Mouse (Mus musculus): ENCODE data around the gene Fastkd2.

Gene Fastkd2

DNA sequence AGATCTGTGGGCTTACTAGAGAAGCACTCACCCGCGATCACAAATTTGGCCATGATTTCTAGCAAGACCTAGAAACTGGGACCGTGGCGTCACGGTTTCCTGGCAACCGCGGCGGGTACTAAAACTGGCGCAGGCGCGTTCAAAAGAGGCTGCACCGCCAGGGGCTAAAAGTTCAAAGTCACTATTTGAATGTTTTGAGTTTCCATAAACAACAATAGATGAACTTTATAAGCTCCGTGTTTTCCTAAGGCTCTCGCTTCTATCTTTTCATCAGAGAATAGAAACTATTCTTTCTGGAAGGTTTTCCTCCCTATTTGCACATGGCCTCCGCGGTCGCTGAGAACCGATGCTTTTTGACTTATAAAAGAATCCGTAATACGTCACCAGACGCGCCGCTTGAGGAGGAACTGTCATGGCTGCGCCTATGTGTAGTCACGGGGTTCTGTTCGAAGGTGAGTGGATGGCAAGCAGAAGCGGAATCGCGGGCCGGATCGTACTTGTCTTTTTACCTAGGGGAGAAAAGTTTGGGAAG lies at the start of gene Fastkd2, which contains the start of gene Mdh1b:
Gene Fastkd2, plus strand, starts transcription at position 375 of the 532 bp plus-strand sequence.
Gene Mdh1b, minus strand, starts transcription at position 79 of the 532 bp plus-strand sequence.
- DNase-seq (ENCODE audit: low read depth, low spot score) = peak; percentile 90

DNA sequence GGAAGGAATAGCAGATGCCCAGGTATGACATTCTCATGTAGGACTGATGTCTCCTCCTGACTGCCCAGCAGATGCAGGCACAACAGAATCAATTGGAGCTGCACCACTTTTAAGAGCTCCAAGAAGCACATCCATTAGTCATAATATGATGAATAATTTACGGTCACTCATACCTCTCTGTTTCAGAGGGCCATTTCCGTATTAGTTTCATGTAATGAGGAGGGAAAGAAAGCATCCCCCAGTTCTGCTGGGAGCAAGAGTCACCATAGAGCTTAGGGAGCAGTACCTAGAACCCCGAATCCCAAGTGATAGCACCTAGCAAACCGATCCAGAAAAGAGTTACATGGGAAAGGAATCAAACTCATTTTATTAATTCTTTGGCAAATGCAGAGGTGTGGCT lies 43.6 kb upstream of the Fastkd2 start, which contains the start of gene Dytn:
Gene Dytn, minus strand, starts transcription at position 101 of the 400 bp plus-strand sequence.
- no peak for DNase-seq (ENCODE audit: low read depth, low spot score)

GRCm38 (mm10) chr1:63696861-63697260 lies 33.6 kb upstream of the Fastkd2 start:
- DNase-seq (ENCODE audit: low read depth, low spot score) = no peak

GRCm38 (mm10) chr1:63705733-63706132 lies 24.7 kb upstream of the Fastkd2 start:
- no peak for DNase-seq (ENCODE audit: low read depth, low spot score)

- no peak for DNase-seq (ENCODE audit: low read depth, low spot score)
Measured at GRCm38 (mm10) chr1:63708876-63709275, 21.5 kb upstream of the Fastkd2 start.

GRCm38 (mm10) chr1:63720161-63720560 lies 10.3 kb upstream of the Fastkd2 start:
- DNase-seq (ENCODE audit: low read depth, low spot score) = no peak

DNA sequence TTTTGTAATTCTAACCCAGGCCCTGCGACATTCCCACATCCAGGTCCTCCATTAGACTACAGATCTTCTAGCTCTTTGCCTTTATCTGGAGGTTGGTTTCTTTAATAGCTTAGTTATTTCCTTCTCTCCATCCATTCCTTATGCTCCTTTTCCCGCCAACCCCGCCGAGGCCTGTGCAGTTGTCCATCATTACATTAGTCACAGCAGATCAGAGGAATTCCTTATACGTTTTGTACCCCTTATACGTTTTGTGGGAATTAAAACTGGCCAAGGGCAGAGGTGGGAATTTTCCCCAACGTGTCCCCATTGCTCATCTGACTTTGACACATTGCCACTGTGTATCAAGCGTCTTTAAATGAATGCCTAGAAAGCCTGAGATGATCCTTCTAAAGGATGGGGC lies 618 bp upstream of the Fastkd2 start:
- no peak for DNase-seq (ENCODE audit: low read depth, low spot score)

GRCm38 (mm10) chr1:63756005-63756404 lies 25.6 kb downstream of the Fastkd2 start:
- DNase-seq (ENCODE audit: low read depth, low spot score) = no peak

DNA sequence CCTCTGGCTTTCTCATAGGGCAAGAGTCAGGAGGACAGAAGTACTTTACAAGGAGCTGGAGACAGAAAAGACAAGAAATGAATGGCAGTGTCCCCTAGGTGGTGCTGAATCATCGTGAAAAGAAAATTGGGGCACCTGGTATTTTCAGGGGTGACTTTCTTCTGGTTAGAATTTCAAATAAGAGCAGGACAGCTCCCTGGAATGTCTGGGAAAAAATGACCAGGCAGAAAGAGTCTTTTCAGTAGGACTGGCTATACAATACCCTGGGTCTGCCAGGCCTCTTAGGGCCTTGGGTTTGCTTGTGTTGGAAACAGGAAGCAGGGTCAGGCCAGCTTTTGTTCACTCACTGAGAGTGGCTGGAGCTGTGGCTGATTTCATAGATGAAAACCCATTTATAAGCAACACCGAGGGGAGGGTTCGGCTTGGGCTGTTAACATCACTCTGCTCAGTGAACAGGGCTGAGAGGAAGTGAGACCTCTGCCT lies 32.8 kb downstream of the Fastkd2 start:
- DNase-seq (ENCODE audit: low read depth, low spot score) = peak; percentile 62

- DNase-seq (ENCODE audit: low read depth, low spot score) = peak; percentile 54
Measured at GRCm38 (mm10) chr1:63763881-63764386, 33.5 kb downstream of the Fastkd2 start.

GRCm38 (mm10) chr1:63764395-63764794 lies 34.0 kb downstream of the Fastkd2 start:
- DNase-seq (ENCODE audit: low read depth, low spot score) = no peak

DNA sequence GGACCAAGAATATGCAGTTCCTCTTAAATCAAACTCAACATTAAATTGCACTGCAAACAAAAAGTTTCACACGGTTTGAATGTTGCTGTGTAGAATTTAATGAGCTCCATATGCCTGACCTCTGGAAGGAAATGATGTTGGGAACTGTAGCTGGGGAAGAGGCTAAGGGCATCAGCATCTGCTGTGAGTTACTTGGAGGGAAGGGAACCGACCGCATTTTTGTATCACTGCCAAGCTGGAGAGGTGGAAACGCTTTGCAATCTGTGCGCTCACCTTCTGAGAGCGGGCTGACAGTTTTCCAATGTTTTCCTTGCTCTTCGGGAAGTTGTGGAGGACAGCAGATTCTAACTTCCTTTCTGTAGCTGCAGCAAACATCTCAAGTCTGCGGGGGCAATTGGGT lies 37.7 kb downstream of the Fastkd2 start:
- no peak for DNase-seq (ENCODE audit: low read depth, low spot score)

DNA sequence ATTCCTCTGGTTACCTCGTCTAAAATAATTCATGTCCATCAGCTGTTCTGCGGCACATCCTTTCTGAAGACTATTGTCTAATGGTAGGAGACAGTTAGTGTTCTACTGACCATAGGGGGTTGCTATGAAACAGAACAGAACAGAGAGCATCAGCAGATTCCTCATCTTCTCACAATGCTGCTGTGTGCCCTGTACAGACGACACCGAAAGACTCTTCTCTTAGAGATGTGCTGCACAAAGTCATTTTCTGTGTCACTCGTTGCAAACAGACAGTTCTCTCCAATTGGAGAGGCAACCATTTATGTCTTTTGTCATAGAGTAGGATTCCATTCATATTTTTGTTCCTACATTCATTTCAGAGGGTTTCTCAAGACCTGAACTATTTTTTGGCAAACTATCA lies 38.8 kb downstream of the Fastkd2 start, which contains the start of gene 4933402D24Rik:
Gene 4933402D24Rik, minus strand, starts transcription at position 101 of the 400 bp plus-strand sequence.
- DNase-seq (ENCODE audit: low read depth, low spot score) = no peak

DNA sequence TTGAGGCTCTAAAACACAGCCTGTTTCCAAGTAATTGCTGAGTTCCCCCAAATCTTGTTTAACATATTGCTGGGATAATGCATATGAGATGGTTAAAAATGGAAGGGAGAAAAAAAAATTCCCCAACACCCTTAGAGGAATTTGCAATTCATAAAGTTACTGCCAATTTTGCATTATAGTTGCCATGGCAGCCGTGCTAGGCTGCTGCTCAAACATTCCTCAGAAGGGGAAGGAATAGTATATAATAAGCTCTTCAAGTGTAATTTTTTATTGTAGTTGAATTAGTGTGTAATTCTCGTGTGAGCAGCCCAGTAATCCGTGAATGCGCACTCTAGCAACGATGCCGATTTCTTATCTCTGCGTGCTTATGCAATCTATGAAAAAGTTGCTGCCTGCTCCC lies 39.9 kb downstream of the Fastkd2 start:
- peak; percentile 83 for DNase-seq (ENCODE audit: low read depth, low spot score)

GRCm38 (mm10) chr1:63776396-63776795 lies 46.0 kb downstream of the Fastkd2 start:
- no peak for DNase-seq (ENCODE audit: low read depth, low spot score)

DNA sequence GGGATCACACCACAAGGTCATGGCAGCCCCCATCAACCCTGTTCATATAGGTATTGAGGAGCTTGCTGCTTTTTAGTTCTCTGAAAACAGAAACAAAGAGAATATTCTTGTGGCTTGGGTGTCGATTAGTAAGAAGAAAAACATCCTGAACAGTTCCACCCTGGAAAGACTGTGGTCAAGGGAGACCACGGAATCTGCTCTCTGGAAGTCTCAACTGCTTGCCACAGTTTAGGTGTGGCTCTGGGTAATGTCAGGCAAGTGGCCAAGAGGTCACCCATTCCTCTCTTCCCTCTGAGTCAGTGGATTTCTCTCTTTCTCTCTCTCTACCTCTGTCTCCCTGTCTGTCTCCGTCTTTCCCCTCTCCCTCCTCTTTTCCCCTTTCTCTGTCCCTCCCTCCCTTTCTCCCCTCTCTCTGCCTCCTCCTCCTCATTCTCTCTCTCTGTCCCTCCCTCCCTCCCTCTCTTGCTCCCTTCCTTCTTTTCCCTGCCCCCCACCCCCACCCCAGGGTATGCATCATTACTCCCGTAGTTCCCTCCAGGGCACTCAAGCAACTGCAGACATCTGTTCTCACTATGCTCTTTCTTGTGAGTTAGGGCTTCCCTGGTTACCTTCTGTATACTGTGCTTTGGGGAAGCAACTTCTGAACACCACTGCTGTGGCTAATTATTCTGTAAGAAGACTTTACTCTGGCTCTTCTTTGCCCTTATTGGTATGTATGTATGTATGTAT lies 46.7 kb downstream of the Fastkd2 start:
- DNase-seq (ENCODE audit: low read depth, low spot score) = no peak

- no peak for DNase-seq (ENCODE audit: low read depth, low spot score)
Measured at GRCm38 (mm10) chr1:63794326-63794725, 63.9 kb downstream of the Fastkd2 start.

All from brain, embryonic 18.5 days (tissue).